Mouse (Mus musculus): ENCODE results near the gene St3gal3. TPM values are rescaled to one million over a fixed set of nuclear protein-coding genes. Genes with fewer than 3 reads are reported as not detected.

St3gal3 gene
- polyA plus RNA-seq, 1 experiment from 2014 or later = 9.6 TPM

- Histone ChIP-seq H3K36me3 (peaks cover 48% of the 10 kb centered on the region), H3K9ac (peak within 1 kb of the TSS; percentile 82), H3K4me2 (peak within 1 kb of the TSS; percentile 84), H3K27ac (peak within 1 kb of the TSS; percentile 78), H3K4me3 (peak within 1 kb of the TSS; percentile 78), H3K27me3 (no peaks in the 10 kb centered on the region), H3K9me3 (no peaks in the 10 kb centered on the region), H3K4me1 (peaks cover 43% of the 10 kb centered on the region)
- peak; percentile 58; the same call in 1 of the 2 replicates for ATAC-seq (ENCODE audit: insufficient number of reproducible peaks, low FRiP score, low TSS enrichment, low read depth)
- WGBS = under 1% methylated on average over 76 of the region's 103 CpGs
Measured at GRCm38 (mm10) chr4:117882701-117883691, 251.7 kb downstream of the St3gal3 start, which contains the start of gene B4galt2. Gene B4galt2 (minus strand): TSS chr4:117883487.

Other genes starting within 250 kb of the St3gal3 start
- 229 and 243 TPM in 2 replicates for gene Atp6v0b, start 247.6 kb downstream of the St3gal3 start, polyA plus RNA-seq (2015; fragmentation: Nextera tagmentation; extraction: Ambion mirVana)
- 16.2 and 16.8 TPM in 2 replicates for gene Dph2, start 242.9 kb downstream of the St3gal3 start, polyA plus RNA-seq (2015; fragmentation: Nextera tagmentation; extraction: Ambion mirVana)
- gene Ipo13, start 219.9 kb downstream of the St3gal3 start, polyA plus RNA-seq (2015; fragmentation: Nextera tagmentation; extraction: Ambion mirVana) = 39.0 and 41.1 TPM in 2 replicates
- 5.4 and 5.7 TPM in 2 replicates for gene Artn, start 205.2 kb downstream of the St3gal3 start, polyA plus RNA-seq (2015; fragmentation: Nextera tagmentation; extraction: Ambion mirVana)
- gene Kdm4a, start 45.1 kb upstream of the St3gal3 start, polyA plus RNA-seq (2015; fragmentation: Nextera tagmentation; extraction: Ambion mirVana) = 30.2 and 35.0 TPM in 2 replicates
- 66.4 and 82.7 TPM in 2 replicates for gene Ptprf, start 156.5 kb upstream of the St3gal3 start, polyA plus RNA-seq (2015; fragmentation: Nextera tagmentation; extraction: Ambion mirVana)